Mouse (Mus musculus) testis, adult 2 months (tissue): Measurements from ENCODE around the gene Akap13. TPM values are rescaled to one million over a fixed set of nuclear protein-coding genes. Genes with fewer than 3 reads are reported as not detected.

Experiments
- H3K27ac ChIP-seq: fragments of 200-500 bp; 2 replicates; pipeline ENCODE4 v1.5.1; 2012; ENCODE audit warnings: low read depth, low read length; ENCODE audit not compliant: control insufficient read depth, insufficient read depth
- H3K27me3 ChIP-seq: fragments of 200-500 bp; 2 replicates; pipeline ENCODE4 v1.6.1; 2012; ENCODE audit warnings: mild to moderate bottlenecking, low read length, moderate library complexity; ENCODE audit not compliant: control insufficient read depth, insufficient read depth
- H3K36me3 ChIP-seq: fragments of 200-500 bp; 2 replicates; pipeline ENCODE4 v1.6.1; 2012; ENCODE audit warnings: mild to moderate bottlenecking, low read length; ENCODE audit not compliant: control insufficient read depth, insufficient read depth
- H3K4me1 ChIP-seq: fragments of 200-500 bp; 2 replicates; pipeline ENCODE4 v1.6.1; 2012; ENCODE audit warnings: low read length; ENCODE audit not compliant: control insufficient read depth, insufficient read depth
- H3K4me3 ChIP-seq: fragments of 200-500 bp; 2 replicates; pipeline ENCODE4 v1.5.1; 2012; ENCODE audit warnings: low read depth, mild to moderate bottlenecking, low read length, moderate library complexity, mixed read lengths; ENCODE audit not compliant: control insufficient read depth
- CTCF ChIP-seq: fragments of 200-500 bp; IDR thresholded peaks from 2 replicates; pipeline ENCODE4 v1.5.1; 2012; ENCODE audit warnings: low read depth, mild to moderate bottlenecking, inconsistent platforms, low read length, moderate library complexity; ENCODE audit not compliant: control insufficient read depth, insufficient read depth, insufficient replicate concordance
- POLR2A ChIP-seq: fragments of 200-500 bp; IDR thresholded peaks from 2 replicates; pipeline ENCODE4 v1.6.1; 2012; ENCODE audit warnings: low read depth, mild to moderate bottlenecking, inconsistent platforms, low read length, moderate library complexity; ENCODE audit not compliant: control insufficient read depth
- polyA plus RNA-seq: library from polyadenylated mRNA; depleted of rRNA; stranded (reverse); fragments of >200 nt; gene quantifications from 2 replicates; pipeline ENCODE4 v1.2.3, GENCODE M21; 2012

Akap13 gene
- polyA plus RNA-seq, 1 experiment, result 4.1 TPM

- Histone ChIP-seq H3K27me3 (no peaks in the 10 kb centered on the region), H3K27ac (no peak overlapping the region), H3K4me1 (no peaks in the 10 kb centered on the region), H3K36me3 (no peaks in the 10 kb centered on the region), H3K4me3 (no peak overlapping the region)
- no peak for TF ChIP-seq CTCF
- TF ChIP-seq POLR2A, result no peak
These were observed 24.3 kb upstream of the Akap13 start for GRCm38 (mm10) chr7:75431043-75431442.

- no peak for TF ChIP-seq CTCF
- TF ChIP-seq POLR2A, result no peak
- H3K4me3 ChIP-seq, result no peak overlapping the region
- H3K27me3 ChIP-seq, result no peaks in the 10 kb centered on the region
- no peaks in the 10 kb centered on the region for H3K36me3 ChIP-seq
- H3K27ac ChIP-seq, result no peak overlapping the region
- H3K4me1 ChIP-seq, result no peaks in the 10 kb centered on the region
These were observed 23.3 kb upstream of the Akap13 start for GRCm38 (mm10) chr7:75432046-75432445.

GRCm38 (mm10) chr7:75436413-75437174, 18.7 kb upstream of the Akap13 start:
- no peak overlapping the region for H3K27ac ChIP-seq
- no peaks in the 10 kb centered on the region for H3K36me3 ChIP-seq
- TF ChIP-seq CTCF (no peak), POLR2A (no peak)
- no peak overlapping the region for H3K4me3 ChIP-seq
- H3K4me1 ChIP-seq, result no peaks in the 10 kb centered on the region
- H3K27me3 ChIP-seq, result no peaks in the 10 kb centered on the region

- Histone ChIP-seq H3K36me3 (no peaks in the 10 kb centered on the region), H3K27me3 (no peaks in the 10 kb centered on the region), H3K4me1 (no peaks in the 10 kb centered on the region), H3K4me3 (no peak overlapping the region), H3K27ac (no peak overlapping the region)
- TF ChIP-seq CTCF, result no peak
- no peak for TF ChIP-seq POLR2A
These were observed 15.8 kb upstream of the Akap13 start for GRCm38 (mm10) chr7:75439570-75439969.

GRCm38 (mm10) chr7:75440241-75440640, 15.1 kb upstream of the Akap13 start:
- H3K4me3 ChIP-seq, result no peak overlapping the region
- TF ChIP-seq POLR2A, result no peak
- TF ChIP-seq CTCF, result no peak
- no peak overlapping the region for H3K27ac ChIP-seq
- no peaks in the 10 kb centered on the region for H3K36me3 ChIP-seq
- no peaks in the 10 kb centered on the region for H3K4me1 ChIP-seq
- no peaks in the 10 kb centered on the region for H3K27me3 ChIP-seq

GRCm38 (mm10) chr7:75441947-75442346, 13.4 kb upstream of the Akap13 start:
- H3K27ac ChIP-seq, result no peak overlapping the region
- no peaks in the 10 kb centered on the region for H3K4me1 ChIP-seq
- TF ChIP-seq CTCF (no peak), POLR2A (no peak)

GRCm38 (mm10) chr7:75456152-75456888, 986 bp downstream of the Akap13 start:
- no peaks in the 10 kb centered on the region for H3K27me3 ChIP-seq
- peak overlapping the region; percentile 93 for H3K4me3 ChIP-seq
- no peaks in the 10 kb centered on the region for H3K4me1 ChIP-seq
- peak overlapping the region; percentile 91 for H3K27ac ChIP-seq
- TF ChIP-seq CTCF, result no peak
- TF ChIP-seq POLR2A, result no peak
- no peaks in the 10 kb centered on the region for H3K36me3 ChIP-seq

More at GRCm38 (mm10) chr7:75441947-75442346, 13.4 kb upstream of the Akap13 start:
- H3K4me3 ChIP-seq, result no peak overlapping the region
- no peaks in the 10 kb centered on the region for H3K36me3 ChIP-seq
- no peaks in the 10 kb centered on the region for H3K27me3 ChIP-seq

- Histone ChIP-seq H3K4me1 (no peaks in the 10 kb centered on the region), H3K27ac (no peak overlapping the region), H3K4me3 (no peak overlapping the region), H3K36me3 (no peaks in the 10 kb centered on the region), H3K27me3 (no peaks in the 10 kb centered on the region)
- TF ChIP-seq CTCF (no peak), POLR2A (no peak)
These were observed 5.0 kb downstream of the Akap13 start for GRCm38 (mm10) chr7:75460290-75460689.
